Mouse (Mus musculus): ENCODE results near the gene Higd1c.
"Not testable (repeated sequence)": the region's sequence is repeated elsewhere in the genome, so short reads cannot be mapped to it uniquely, and the experiment has no call there.

Gene Higd1c

DNA sequence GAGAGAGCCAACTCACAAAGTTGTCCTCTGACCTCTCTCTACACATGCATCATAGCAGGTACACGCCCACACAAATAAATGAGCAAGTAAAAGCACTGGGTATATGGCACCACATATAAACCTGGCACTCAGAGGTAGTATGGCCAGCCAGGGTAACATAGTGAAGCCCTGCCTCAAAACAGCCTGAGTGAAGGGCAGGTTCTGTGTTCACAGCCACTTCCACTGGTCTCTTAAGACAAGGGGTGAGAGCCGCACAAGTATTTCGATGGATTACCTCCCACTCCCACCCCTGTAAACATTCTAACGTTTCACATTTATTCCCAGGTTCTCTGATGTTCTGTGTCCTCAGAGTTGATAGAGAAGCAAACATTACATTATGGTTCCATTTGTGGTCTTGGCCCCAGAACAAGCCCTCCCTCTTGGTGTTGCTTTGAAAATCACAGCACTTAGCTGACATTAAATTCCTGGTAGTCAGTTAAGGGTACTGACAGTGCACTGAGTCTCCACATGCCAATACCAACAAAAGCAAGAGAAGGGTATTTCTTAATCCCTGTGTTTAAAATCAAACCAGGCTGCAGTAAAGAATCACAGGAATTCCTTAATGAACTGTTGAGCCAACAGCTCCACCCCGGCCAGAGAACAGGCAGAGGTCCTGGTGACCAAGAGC is 22.9 kb upstream of the Higd1c start:
- not testable (repeated sequence) for H3K36me3 ChIP-seq (ENCODE audit: control insufficient read depth, insufficient read depth, low read length, poor library complexity, severe bottlenecking); H3K27me3 ChIP-seq (ENCODE audit: control insufficient read depth, insufficient read depth, low read length, poor library complexity, severe bottlenecking); DNase-seq (ENCODE audit: low read depth, low spot score)

DNA sequence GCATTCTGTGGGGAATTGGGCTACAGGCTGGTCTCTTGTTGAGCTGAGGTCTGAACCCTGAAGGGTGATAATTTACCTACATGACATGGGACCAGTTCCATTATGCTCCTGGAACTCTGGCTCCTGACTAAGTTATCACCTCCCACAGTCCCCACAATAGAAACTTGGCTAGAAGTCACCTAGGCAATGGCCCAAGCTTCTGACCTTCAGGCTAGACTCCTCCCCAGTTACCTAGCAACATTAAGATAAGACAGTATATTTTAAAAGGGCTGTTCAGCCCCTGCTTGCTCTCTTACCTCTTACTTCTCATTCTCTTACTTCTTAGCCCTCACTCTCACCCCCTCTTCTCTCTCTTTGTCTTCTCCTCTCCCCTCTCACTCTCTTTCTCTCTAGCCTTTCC is 18.9 kb upstream of the Higd1c start:
- no peak for DNase-seq (ENCODE audit: low read depth, low spot score)
- Histone ChIP-seq H3K36me3 (ENCODE audit: control insufficient read depth, insufficient read depth, low read length, poor library complexity, severe bottlenecking) (no peaks in the 10 kb centered on the region), H3K27me3 (ENCODE audit: control insufficient read depth, insufficient read depth, low read length, poor library complexity, severe bottlenecking) (no peaks in the 10 kb centered on the region)

DNA sequence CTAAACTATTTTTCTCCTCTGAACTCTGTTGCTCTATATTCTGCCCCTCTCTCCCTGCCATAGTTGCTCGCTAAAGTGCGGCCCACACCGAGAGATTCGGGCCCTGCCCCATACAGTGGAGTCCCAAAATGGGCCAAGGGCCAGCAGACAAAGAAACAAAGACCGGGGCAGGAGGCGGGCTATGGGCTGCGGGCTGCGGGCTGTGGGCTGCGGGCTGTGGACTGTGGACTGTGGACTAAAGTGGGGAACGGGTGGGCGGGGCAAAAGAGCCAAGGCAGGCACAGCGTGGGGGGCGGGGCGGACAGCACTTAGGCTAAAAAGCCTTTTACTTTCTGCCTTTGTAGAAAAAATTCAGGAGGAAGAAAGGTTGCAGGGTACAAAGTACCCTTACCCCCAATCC is 17.6 kb upstream of the Higd1c start:
- no peak for DNase-seq (ENCODE audit: low read depth, low spot score)
- Histone ChIP-seq H3K27me3 (ENCODE audit: control insufficient read depth, insufficient read depth, low read length, poor library complexity, severe bottlenecking) (no peaks in the 10 kb centered on the region), H3K36me3 (ENCODE audit: control insufficient read depth, insufficient read depth, low read length, poor library complexity, severe bottlenecking) (no peaks in the 10 kb centered on the region)

DNA sequence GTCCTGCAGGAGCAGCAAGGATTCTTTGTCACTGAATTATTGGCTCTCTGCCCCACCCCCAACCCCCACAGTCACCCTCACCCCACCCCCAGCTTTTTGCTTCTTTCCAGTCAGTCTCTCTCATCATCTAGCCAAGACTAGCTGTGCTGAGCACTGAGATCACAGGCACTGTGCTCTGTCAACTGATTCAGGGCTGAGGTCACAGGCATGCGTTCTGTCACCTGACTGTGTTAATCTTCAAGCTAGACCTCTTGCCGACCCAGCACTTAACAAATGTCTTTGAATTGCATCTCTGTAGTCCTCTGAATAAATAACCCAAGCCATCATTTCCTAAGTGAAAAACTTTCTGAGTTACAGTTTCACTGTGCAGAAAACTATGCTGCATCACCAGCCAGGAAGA is 14.8 kb upstream of the Higd1c start:
- DNase-seq (ENCODE audit: low read depth, low spot score), result no peak
- H3K27me3 ChIP-seq (ENCODE audit: control insufficient read depth, insufficient read depth, low read length, poor library complexity, severe bottlenecking), result no peaks in the 10 kb centered on the region

DNA sequence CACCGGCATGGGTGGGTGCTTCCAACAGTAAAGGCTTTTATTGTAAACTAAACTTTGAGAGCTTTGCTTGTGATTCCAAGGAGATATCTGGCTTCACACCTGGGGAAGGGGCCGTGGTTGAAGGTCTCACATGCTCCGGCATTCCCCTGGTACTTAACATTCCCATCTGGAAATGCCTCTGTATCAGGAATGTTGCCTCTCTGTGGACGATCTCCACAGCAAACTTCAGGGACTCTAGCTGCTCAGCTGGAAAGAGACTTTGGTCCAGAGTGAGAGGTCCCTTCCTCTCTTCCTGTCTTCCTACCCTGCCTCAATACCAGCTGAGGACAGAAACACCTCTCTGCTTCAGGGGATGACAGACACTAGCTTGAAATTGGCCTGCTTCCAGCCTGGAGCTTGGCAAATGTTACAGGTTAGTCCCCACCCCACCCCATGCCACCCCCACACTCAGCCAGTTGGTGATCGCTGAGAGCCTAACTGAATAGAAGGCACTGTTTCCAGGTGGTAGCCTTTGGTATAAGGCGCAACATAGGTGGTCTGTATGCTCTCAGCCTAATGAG is 12.8 kb upstream of the Higd1c start:
- DNase-seq (ENCODE audit: low read depth, low spot score), result no peak
- no peaks in the 10 kb centered on the region for H3K36me3 ChIP-seq (ENCODE audit: control insufficient read depth, insufficient read depth, low read length, poor library complexity, severe bottlenecking)

More for the DNA sequence above, 14.8 kb upstream of the Higd1c start:
- no peaks in the 10 kb centered on the region for H3K36me3 ChIP-seq (ENCODE audit: control insufficient read depth, insufficient read depth, low read length, poor library complexity, severe bottlenecking)

DNA sequence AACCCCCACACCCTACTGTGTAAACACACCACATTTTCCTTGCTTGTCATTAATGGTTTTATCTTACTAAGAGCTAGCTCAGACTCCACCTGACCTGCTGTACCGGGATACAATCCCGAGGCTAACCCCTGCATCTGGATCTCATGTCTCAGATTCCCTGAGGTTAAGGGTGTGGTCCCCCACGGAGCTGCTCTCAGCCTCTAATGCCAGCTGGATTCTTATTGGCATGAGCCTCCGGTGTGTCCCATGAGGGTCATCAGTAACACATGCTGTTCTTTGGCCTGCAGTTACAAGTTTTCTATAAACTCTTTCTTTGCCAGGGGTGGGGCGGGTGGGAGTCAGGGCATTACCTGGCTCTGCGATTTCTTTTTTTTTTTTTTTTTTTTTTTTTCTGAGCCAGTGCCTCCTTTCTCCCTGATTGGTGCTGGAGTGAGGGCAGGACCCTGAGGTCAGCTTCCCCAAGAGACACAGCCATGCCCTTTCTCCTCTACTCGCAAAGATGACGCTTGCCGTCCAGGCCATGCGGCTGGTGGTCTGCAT is 11.6 kb upstream of the Higd1c start, which contains the start of the genes Methig1 and Mettl7a2:
Gene Methig1, plus strand, starts transcription at position 439 of the 540 bp plus-strand sequence.
Gene Mettl7a2, plus strand, starts transcription at position 490 of the 540 bp plus-strand sequence.
- Histone ChIP-seq H3K27me3 (ENCODE audit: control insufficient read depth, insufficient read depth, low read length, poor library complexity, severe bottlenecking) (no peaks in the 10 kb centered on the region), H3K36me3 (ENCODE audit: control insufficient read depth, insufficient read depth, low read length, poor library complexity, severe bottlenecking) (no peaks in the 10 kb centered on the region)
- no peak for DNase-seq (ENCODE audit: low read depth, low spot score)

More for the DNA sequence above, 12.8 kb upstream of the Higd1c start:
- no peaks in the 10 kb centered on the region for H3K27me3 ChIP-seq (ENCODE audit: control insufficient read depth, insufficient read depth, low read length, poor library complexity, severe bottlenecking)

DNA sequence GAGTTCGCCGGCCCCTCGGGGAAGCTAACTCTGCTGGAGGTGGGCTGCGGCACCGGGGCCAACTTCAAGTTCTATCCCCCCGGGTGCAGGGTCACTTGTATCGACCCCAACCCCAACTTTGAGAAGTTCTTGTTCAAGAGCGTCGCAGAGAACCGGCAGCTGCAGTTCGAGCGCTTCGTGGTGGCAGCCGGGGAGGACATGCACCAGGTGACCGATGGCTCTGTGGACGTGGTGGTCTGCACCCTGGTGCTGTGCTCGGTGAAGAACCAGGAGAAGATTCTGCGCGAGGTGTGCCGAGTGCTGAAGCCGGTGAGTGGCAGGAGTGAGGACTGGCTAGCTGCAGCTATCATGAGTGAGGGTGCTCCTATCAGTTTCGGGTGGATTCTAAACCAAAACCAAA is 10.9 kb upstream of the Higd1c start:
- not testable (repeated sequence) for DNase-seq (ENCODE audit: low read depth, low spot score); H3K36me3 ChIP-seq (ENCODE audit: control insufficient read depth, insufficient read depth, low read length, poor library complexity, severe bottlenecking); H3K27me3 ChIP-seq (ENCODE audit: control insufficient read depth, insufficient read depth, low read length, poor library complexity, severe bottlenecking)

DNA sequence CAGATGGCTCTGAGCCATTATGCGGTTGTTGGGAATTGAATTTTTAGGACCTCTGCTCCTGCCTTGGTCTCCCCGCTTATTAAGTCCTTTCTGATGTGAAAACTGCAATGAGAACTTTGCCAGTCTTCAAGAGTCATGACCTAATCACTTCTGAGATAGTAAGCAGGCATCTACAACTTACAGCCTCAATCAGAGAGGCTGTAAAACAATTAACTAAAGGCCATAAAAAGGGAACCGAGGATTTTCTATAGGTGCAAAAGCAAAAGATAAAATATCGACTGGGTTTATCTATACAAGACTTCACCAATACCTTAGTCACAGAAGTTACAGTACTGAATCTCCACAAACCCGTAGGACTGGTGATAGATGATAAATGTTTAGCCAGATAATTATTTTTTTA is 8.5 kb upstream of the Higd1c start:
- no peak for DNase-seq (ENCODE audit: low read depth, low spot score)
- Histone ChIP-seq H3K36me3 (ENCODE audit: control insufficient read depth, insufficient read depth, low read length, poor library complexity, severe bottlenecking) (no peaks in the 10 kb centered on the region), H3K27me3 (ENCODE audit: control insufficient read depth, insufficient read depth, low read length, poor library complexity, severe bottlenecking) (no peaks in the 10 kb centered on the region; the same call in 1 of the 2 replicates)

DNA sequence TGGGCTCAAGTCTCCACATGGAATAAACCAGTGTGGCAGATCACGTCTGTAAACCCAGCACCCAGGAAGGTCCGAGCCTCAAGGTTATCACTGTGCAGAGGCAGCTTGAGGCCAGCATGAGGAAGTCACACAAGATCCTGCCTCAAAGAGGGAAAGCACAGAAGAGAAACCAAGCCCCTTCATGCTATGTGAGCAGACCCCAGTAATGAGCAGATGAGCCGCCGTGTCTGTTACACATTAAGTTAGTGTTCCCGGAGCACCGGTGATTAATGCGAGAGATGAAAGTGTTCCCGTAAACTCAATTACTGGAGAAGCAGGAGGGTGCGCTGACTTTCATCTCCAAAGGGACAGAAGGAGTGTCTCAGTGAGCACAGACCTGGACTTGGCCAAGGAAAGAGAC is 1.6 kb downstream of the Higd1c start:
- not testable (repeated sequence) for DNase-seq (ENCODE audit: low read depth, low spot score); H3K36me3 ChIP-seq (ENCODE audit: control insufficient read depth, insufficient read depth, low read length, poor library complexity, severe bottlenecking)

DNA sequence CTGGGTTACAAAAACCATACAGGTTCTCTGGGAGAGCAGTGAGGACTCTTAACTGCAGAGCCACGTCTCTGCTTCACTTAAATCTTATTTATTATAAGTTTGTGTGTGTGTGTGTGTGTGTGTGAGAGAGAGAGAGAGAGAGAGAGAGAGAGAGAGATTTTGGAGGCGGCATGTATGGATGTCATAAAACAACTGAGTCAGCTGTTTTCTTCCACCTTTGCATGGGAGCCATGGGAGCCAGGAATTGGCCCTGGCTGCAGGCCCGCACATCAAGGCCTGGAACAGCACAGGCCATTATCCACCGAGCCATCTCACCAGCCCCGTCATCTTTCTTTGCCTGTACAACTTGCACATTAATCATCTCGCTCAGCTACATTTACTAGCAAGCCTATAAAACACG is 2.8 kb downstream of the Higd1c start:
- no peaks in the 10 kb centered on the region for H3K36me3 ChIP-seq (ENCODE audit: control insufficient read depth, insufficient read depth, low read length, poor library complexity, severe bottlenecking)
- no peak for DNase-seq (ENCODE audit: low read depth, low spot score)
- H3K27me3 ChIP-seq (ENCODE audit: control insufficient read depth, insufficient read depth, low read length, poor library complexity, severe bottlenecking), result no peaks in the 10 kb centered on the region

More for the DNA sequence above, 1.6 kb downstream of the Higd1c start:
- not testable (repeated sequence) for H3K27me3 ChIP-seq (ENCODE audit: control insufficient read depth, insufficient read depth, low read length, poor library complexity, severe bottlenecking)

DNA sequence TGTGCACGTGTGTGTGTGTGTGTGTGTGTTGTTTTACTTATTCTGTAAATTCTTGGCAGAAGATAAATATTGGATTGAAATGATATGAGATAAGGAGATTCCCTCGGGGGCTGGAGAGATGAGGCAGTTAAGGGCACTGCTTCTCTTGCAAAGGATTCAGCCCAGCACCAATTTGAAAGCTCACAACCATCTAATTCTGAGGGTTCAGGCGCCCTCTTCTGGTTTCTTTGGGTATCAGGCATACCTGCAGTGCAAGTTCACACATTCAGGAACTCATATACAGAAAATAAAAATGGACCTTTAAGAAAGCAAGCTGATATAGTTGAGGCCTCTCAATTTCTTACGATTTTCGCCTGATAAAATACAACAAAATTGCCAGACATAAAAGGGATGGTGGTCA is 10.7 kb downstream of the Higd1c start:
- DNase-seq (ENCODE audit: low read depth, low spot score), result peak; percentile 60

DNA sequence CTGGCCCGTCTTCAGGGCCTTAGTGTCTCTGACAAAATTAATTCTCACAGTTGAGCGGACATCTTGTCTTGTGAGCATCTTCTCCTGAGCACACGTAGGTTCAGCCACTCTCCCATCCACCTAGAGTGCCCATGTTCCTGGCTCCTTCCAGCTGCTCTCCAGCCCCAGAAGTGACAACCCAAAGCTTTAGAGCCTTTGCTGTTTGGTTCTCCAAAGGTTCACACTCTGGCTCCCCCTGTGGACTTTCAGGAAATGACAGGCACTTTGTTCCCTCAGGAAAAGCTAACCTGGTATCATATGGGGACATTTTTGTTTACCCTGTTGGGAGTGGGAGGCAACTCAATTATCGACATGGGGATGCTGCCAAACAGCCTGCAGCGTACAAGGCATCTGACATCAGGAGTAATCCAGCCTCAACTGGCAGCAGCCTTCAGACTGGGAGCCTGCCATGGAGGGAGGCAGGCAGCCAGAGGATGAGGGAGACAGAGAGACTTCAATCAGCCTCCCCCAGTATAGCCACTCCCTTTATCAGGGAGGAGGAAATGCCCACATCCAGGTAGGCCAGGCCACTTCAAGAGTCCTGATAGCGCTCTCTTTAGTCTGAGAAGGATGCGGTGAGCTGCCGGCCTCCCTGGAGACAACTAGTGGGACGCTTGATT is 13.6 kb downstream of the Higd1c start:
- not testable (repeated sequence) for DNase-seq (ENCODE audit: low read depth, low spot score); H3K36me3 ChIP-seq (ENCODE audit: control insufficient read depth, insufficient read depth, low read length, poor library complexity, severe bottlenecking); H3K27me3 ChIP-seq (ENCODE audit: control insufficient read depth, insufficient read depth, low read length, poor library complexity, severe bottlenecking)

More for the DNA sequence above, 10.7 kb downstream of the Higd1c start:
- Histone ChIP-seq H3K36me3 (ENCODE audit: control insufficient read depth, insufficient read depth, low read length, poor library complexity, severe bottlenecking) (no peaks in the 10 kb centered on the region), H3K27me3 (ENCODE audit: control insufficient read depth, insufficient read depth, low read length, poor library complexity, severe bottlenecking) (no peaks in the 10 kb centered on the region)

DNA sequence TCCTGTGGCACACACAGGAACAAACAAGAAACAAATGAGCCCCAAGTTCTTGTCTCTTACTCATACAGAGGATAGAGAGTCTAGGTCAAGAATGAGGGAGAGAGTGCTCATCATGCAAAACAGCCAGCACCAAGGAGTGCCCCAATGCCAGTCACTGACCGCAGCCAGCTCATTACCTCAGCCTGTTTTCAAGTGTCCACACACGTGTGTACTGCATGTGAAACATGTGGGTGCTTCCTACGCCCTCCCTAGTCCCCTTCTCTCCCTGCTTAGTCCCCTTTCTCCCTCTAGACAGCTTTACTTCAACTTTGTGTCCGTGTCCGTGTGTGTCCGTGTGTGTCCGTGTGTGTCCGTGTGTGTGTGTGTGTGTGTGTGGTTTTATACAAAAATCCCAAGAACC is 15.3 kb downstream of the Higd1c start:
- no peak for DNase-seq (ENCODE audit: low read depth, low spot score)
- H3K27me3 ChIP-seq (ENCODE audit: control insufficient read depth, insufficient read depth, low read length, poor library complexity, severe bottlenecking), result no peaks in the 10 kb centered on the region
- H3K36me3 ChIP-seq (ENCODE audit: control insufficient read depth, insufficient read depth, low read length, poor library complexity, severe bottlenecking), result no peaks in the 10 kb centered on the region

DNA sequence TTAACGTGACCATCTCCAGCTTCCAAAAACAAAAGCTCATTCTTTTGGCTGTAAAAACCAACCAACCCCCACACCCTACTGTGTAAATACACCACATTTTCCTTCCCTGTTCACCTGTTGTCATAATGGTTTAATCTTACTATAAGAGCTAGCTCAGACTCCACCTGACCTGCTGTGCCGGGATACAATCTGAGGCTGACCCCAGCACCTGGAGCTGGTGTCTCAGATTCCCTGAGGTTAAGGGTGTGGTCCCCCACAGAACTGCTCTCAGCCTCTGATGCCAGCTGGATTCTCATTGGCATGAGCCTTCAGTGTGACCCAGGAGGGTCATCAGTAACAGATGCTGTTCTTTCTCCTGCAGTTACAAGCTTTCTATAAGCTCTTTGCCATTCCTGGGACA is 15.8 kb downstream of the Higd1c start:
- no peak for DNase-seq (ENCODE audit: low read depth, low spot score)
- Histone ChIP-seq H3K36me3 (ENCODE audit: control insufficient read depth, insufficient read depth, low read length, poor library complexity, severe bottlenecking) (no peaks in the 10 kb centered on the region), H3K27me3 (ENCODE audit: control insufficient read depth, insufficient read depth, low read length, poor library complexity, severe bottlenecking) (no peaks in the 10 kb centered on the region)

DNA sequence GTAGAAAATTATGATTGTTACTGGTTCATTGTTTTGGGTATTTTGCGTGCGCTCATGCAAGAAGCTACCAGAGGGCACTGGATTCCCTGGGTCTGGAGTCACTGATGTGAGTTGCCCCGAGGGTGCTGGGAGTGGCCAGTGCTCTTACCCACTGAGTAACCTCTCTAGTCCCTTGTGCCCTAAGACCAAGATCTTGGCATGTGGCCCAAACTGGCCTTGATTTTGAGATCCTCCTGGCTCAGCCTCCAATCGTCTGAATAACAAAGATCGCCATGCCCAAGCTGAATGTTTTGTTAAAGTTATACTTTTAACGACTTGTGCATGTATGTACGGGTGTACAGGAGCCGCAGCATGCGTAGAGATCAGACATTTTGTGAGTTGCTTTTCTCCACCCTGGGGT is 21.4 kb downstream of the Higd1c start:
- no peak for DNase-seq (ENCODE audit: low read depth, low spot score)
- Histone ChIP-seq H3K27me3 (ENCODE audit: control insufficient read depth, insufficient read depth, low read length, poor library complexity, severe bottlenecking) (no peaks in the 10 kb centered on the region), H3K36me3 (ENCODE audit: control insufficient read depth, insufficient read depth, low read length, poor library complexity, severe bottlenecking) (no peaks in the 10 kb centered on the region)

Measured in splenic B cell, adult 2 months (primary cell).